Comparison of ENCODE assay signal across 9 mouse cellular contexts in genomic region chr5:75152021-75152425, GRCm38 (mm10). TPM values are rescaled to one million over a fixed set of nuclear protein-coding genes. Genes with fewer than 3 reads are reported as not detected.
DNase-seq lines count a peak whose midpoint lies in the region; ATAC-seq and TF ChIP-seq lines count a peak whose summit lies in the region.
"Had no signal": no experiment of that assay in that cellular context is flagged by ENCODE, and none has a peak within 500 bp of the region (broad histone marks: within the 10 kb centered on the region; RNA-seq: fewer than 3 reads in every experiment).

TSS of gene Pdgfra (plus strand) at chr5:75152292.

- peak within 1 kb of the TSS; percentile 84 for H3K9ac ChIP-seq in kidney, embryonic 14.5 days (ENCODE audit: low read depth, low read length)
- peak within 1 kb of the TSS; percentile 65 for H3K9ac ChIP-seq in heart, embryonic 16.5 days (ENCODE audit: low read length)

- H3K9me3 ChIP-seq in kidney, embryonic 14.5 days (ENCODE audit: control insufficient read depth, low read length): no peaks in the 10 kb centered on the region
- H3K9me3 ChIP-seq in heart, embryonic 16.5 days (replicated peaks; ENCODE audit: control insufficient read depth, low read length): no peaks in the 10 kb centered on the region

- no peak for ATAC-seq in kidney, embryonic 14.5 days (ENCODE audit: low FRiP score, low TSS enrichment)
- ATAC-seq in heart, embryonic 16.5 days (replicated peaks; ENCODE audit: extremely low read depth, insufficient read depth, low FRiP score): no peak
- no peak for ATAC-seq in activated CD4-positive, CD25-positive, alpha-beta regulatory T cell, adult 4 months

- peak within 1 kb of the TSS; percentile 87 for H3K4me2 ChIP-seq in kidney, embryonic 14.5 days (replicated peaks; ENCODE audit: low read depth, low read length)
- peak within 1 kb of the TSS; percentile 62 for H3K4me2 ChIP-seq in heart, embryonic 16.5 days (ENCODE audit: low read depth, low read length)

- H3K36me3 ChIP-seq in kidney, embryonic 14.5 days (ENCODE audit: control insufficient read depth, insufficient read depth, low read length): no peaks in the 10 kb centered on the region
- H3K36me3 ChIP-seq in heart, embryonic 16.5 days (ENCODE audit: control insufficient read depth, insufficient read depth): no peaks in the 10 kb centered on the region

- 0% methylated on average over 10 of the region's 10 CpGs for WGBS in kidney, embryonic 14.5 days
- WGBS in heart, embryonic 16.5 days: under 1% methylated on average over 10 of the region's 10 CpGs

- DNase-seq in kidney, adult 11 months: no peak
- DNase-seq in layer of hippocampus, postnatal 25 days (ENCODE audit: extremely low spot score in 1 of 2, low spot score in 1 of 2): no peak
- peak; percentile 83 for DNase-seq in mesoderm, embryonic 11.5 days (ENCODE audit: low read depth, low spot score)
- DNase-seq in right cerebral cortex, adult 18-20 months: no peak

- TF ChIP-seq POLR2A in embryonic fibroblast, embryonic 13.5 days (IDR thresholded peaks at IDR 0.05; ENCODE audit: low read depth, low read length): peak; percentile 75; the same call in 1 of the 2 replicates

- peak within 1 kb of the TSS; percentile 77 for H3K27ac ChIP-seq in kidney, embryonic 14.5 days (ENCODE audit: low read depth, low read length)
- peak within 1 kb of the TSS; percentile 90 for H3K27ac ChIP-seq in embryonic fibroblast, embryonic 13.5 days (ENCODE audit: insufficient read depth, low read length)
- peak within 1 kb of the TSS; percentile 68 for H3K27ac ChIP-seq in heart, embryonic 16.5 days (ENCODE audit: low read length)

- peaks cover 49% of the 10 kb centered on the region for H3K27me3 ChIP-seq in kidney, embryonic 14.5 days (ENCODE audit: control insufficient read depth, insufficient read depth, low read length)
- H3K27me3 ChIP-seq in heart, embryonic 16.5 days (ENCODE audit: control insufficient read depth, insufficient read depth, low read length): peaks cover 58% of the 10 kb centered on the region

- peaks cover 18% of the 10 kb centered on the region for H3K4me1 ChIP-seq in kidney, embryonic 14.5 days (ENCODE audit: control insufficient read depth, insufficient read depth, low read length)
- H3K4me1 ChIP-seq in embryonic fibroblast, embryonic 13.5 days (ENCODE audit: control insufficient read depth, insufficient read depth, low read length): no peaks in the 10 kb centered on the region
- H3K4me1 ChIP-seq in heart, embryonic 16.5 days (ENCODE audit: control insufficient read depth, insufficient read depth, low read length): peaks cover 20% of the 10 kb centered on the region

- TF ChIP-seq CTCF in embryonic fibroblast, embryonic 13.5 days (IDR thresholded peaks at IDR 0.05; ENCODE audit: borderline replicate concordance, insufficient read depth, low read length): no peak

- H3K4me3 ChIP-seq in kidney, embryonic 14.5 days (ENCODE audit: low read length): peak within 1 kb of the TSS; percentile 59
- H3K4me3 ChIP-seq in embryonic fibroblast, embryonic 13.5 days (ENCODE audit: insufficient read depth, low read length): peak within 1 kb of the TSS; percentile 59
- H3K4me3 ChIP-seq in heart, embryonic 16.5 days (ENCODE audit: low read length): peak within 1 kb of the TSS; percentile 55
- H3K4me3 ChIP-seq: erythroblast, embryonic 14.5 days had no signal

RNA-seq across cellular contexts. Expression of gene Pdgfra, which starts in this region (rescaled TPM):
- polyA plus RNA-seq in kidney, embryonic 14.5 days (2014; fragmentation: Nextera tagmentation; extraction: Ambion mirVana): 23.0 and 56.8 TPM in 2 replicates
- 57.3 and 115 TPM in 2 replicates for polyA plus RNA-seq in embryonic fibroblast, embryonic 13.5 days (2011; ENCODE audit: insufficient read length, low read depth, missing spikeins)
- polyA plus RNA-seq in heart, embryonic 16.5 days (2015; fragmentation: Nextera tagmentation; extraction: Ambion mirVana): 11.6 and 17.2 TPM in 2 replicates
- total RNA-seq in layer of hippocampus, postnatal 25 days (2021): 10 to 100 TPM; 44.3 to 45.7 TPM
- polyA plus RNA-seq in activated CD4-positive, CD25-positive, alpha-beta regulatory T cell, adult 4 months (2017; shearing (Covaris generic)): not detected
- polyA plus RNA-seq: erythroblast, embryonic 14.5 days had no signal
